8 mouse cellular contexts compared by ENCODE assay signal in the genomic region with DNA sequence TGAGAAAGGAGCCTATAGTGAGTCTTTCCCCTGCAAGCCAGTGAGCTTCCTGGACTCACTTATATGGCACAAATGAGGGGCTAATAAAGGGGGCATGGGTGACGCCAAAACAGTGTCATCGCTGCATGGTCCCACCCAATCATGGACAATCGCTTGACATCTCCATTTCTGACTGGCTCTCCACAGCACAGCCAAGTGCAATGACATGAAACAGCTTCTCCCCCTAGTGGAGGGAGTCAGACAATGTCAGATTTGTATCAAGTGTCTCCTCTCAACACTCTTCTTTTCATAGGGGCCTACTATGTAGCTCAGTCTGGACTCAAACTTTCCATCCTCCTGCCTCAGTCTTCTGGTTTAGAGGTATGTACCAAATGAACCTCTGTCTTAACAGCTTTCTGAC. TPM values are rescaled to one million over a fixed set of nuclear protein-coding genes. Genes with fewer than 3 reads are reported as not detected.
DNase-seq lines count a peak whose midpoint lies in the region; ATAC-seq and TF ChIP-seq lines count a peak whose summit lies in the region.

No protein-coding gene starts in this region.

- in situ Hi-C loops in Patski (cut with MboI; ENCODE audit: low pct_unique_long_range_greater_than_20kb) = loop anchor here (25.0 kb wide), 2 partner anchors 303 to 1978 kb away; no protein-coding TSS in a partner anchor

- no peaks in the 10 kb centered on the region for H3K4me1 ChIP-seq in neural tube, embryonic 11.5 days (ENCODE audit: control insufficient read depth, insufficient read depth, low read length)
- H3K4me1 ChIP-seq in liver, embryonic 13.5 days (replicated peaks) = no peaks in the 10 kb centered on the region

- CTCF ChIA-PET in Patski (lab: Charles Lee) = interaction anchor here (0.8 to 6.5 kb wide), 25 partner anchors 10 to 163 kb away, joined by 3 to 59 read pairs (median 5); partner anchors contain the start of gene Cep78

- H3K27ac ChIP-seq in neural tube, embryonic 11.5 days (ENCODE audit: low read depth, low read length) = no peak overlapping the region
- no peak overlapping the region for H3K27ac ChIP-seq in liver, embryonic 13.5 days

- no peaks in the 10 kb centered on the region for H3K9me3 ChIP-seq in neural tube, embryonic 11.5 days (ENCODE audit: control insufficient read depth, low read length)
- no peaks in the 10 kb centered on the region for H3K9me3 ChIP-seq in liver, embryonic 13.5 days (replicated peaks)

- intact Hi-C loops in gastrocnemius, postnatal 36 days (cut with DNase I) = loop anchor here (2.0 kb wide), 1 partner anchor 98 kb away; no protein-coding TSS in a partner anchor

- H3K36me3 ChIP-seq in neural tube, embryonic 11.5 days (ENCODE audit: control insufficient read depth, insufficient read depth, low read length) = peaks cover 6% of the 10 kb centered on the region
- peaks cover 34% of the 10 kb centered on the region for H3K36me3 ChIP-seq in liver, embryonic 13.5 days

- 60% methylated on average over 3 of the region's 3 CpGs for WGBS in neural tube, embryonic 11.5 days
- 50% methylated on average over 3 of the region's 3 CpGs for WGBS in liver, embryonic 13.5 days (ENCODE audit: insufficient replicate concordance)

- peak; percentile 44 for DNase-seq in neural tube, embryonic 11.5 days (ENCODE audit: low spot score)
- DNase-seq in neural tube, embryonic 10.5 days (ENCODE audit: extremely low spot score, low spot score) = no peak
- no peak for DNase-seq in Patski (ENCODE audit: low read depth, low spot score)
- DNase-seq in liver, embryonic 13.5 days = no peak
- peak; percentile 10 to 42 for DNase-seq in natural killer cell, adult 2 months (ENCODE audit: low spot score in 2 of 2)
- DNase-seq in gastrocnemius, postnatal 36 days = no peak

- TF ChIP-seq CTCF in Patski (IDR thresholded peaks at IDR 0.05) = peak; percentile 92

- no peak for ATAC-seq in neural tube, embryonic 11.5 days (ENCODE audit: insufficient read depth, low FRiP score, low TSS enrichment)
- peak; percentile 87 for ATAC-seq in Patski
- ATAC-seq in erythroid progenitor cell, adult 5-6 weeks (replicated peaks; ENCODE audit: low FRiP score, poor library complexity, severe bottlenecking) = 0 out of 2 replicates have a peak, but pooled peaks have one; percentile 52
- ATAC-seq in inflammation-experienced regulatory T-cells, adult 6 months = peak; percentile 54
- peak; percentile 54; the same call in 1 of the 2 replicates for ATAC-seq in liver, embryonic 13.5 days (ENCODE audit: low read depth)

- H3K4me3 ChIP-seq in neural tube, embryonic 11.5 days (ENCODE audit: low read depth, low read length) = no peak overlapping the region
- no peak overlapping the region for H3K4me3 ChIP-seq in liver, embryonic 13.5 days (replicated peaks)

- POLR2A ChIA-PET in Patski (lab: Charles Lee) = interaction anchor here (0.6 kb wide), 1 partner anchor 1444 kb away, joined by 3 read pairs; no protein-coding TSS in a partner anchor

- no peak overlapping the region for H3K9ac ChIP-seq in neural tube, embryonic 11.5 days (ENCODE audit: low read length)
- no peak overlapping the region for H3K9ac ChIP-seq in liver, embryonic 13.5 days

- no peak overlapping the region for H3K4me2 ChIP-seq in neural tube, embryonic 11.5 days (ENCODE audit: low read depth)
- H3K4me2 ChIP-seq in liver, embryonic 13.5 days = no peak overlapping the region

- no peaks in the 10 kb centered on the region for H3K27me3 ChIP-seq in neural tube, embryonic 11.5 days (ENCODE audit: control insufficient read depth, insufficient read depth, low read length)
- H3K27me3 ChIP-seq in Patski = no peaks in the 10 kb centered on the region
- H3K27me3 ChIP-seq in liver, embryonic 13.5 days = no peaks in the 10 kb centered on the region

RNA-seq across cellular contexts. Expression of gene Psat1, which starts 17.9 kb away (rescaled TPM):
- polyA plus RNA-seq in neural tube, embryonic 11.5 days (2014; fragmentation: Nextera tagmentation; extraction: Ambion mirVana) = 112 and 115 TPM in 2 replicates
- polyA plus RNA-seq in Patski (2021) = 125 TPM
- total RNA-seq in erythroid progenitor cell, adult 5-6 weeks (2015; ENCODE audit: low replicate concordance) = 13.0 and 14.4 TPM in 2 replicates
- total RNA-seq in erythroid progenitor cell, adult 5-6 weeks (2017; ENCODE audit: low replicate concordance) = 11.7 and 35.3 TPM in 2 replicates
- 10 to 100 TPM; 41.8 to 72.6 (median 54.3) TPM for polyA plus RNA-seq in inflammation-experienced regulatory T-cells, adult 6 months (2017; shearing (Covaris generic))
- polyA plus RNA-seq in liver, embryonic 13.5 days (2015; fragmentation: Nextera tagmentation; extraction: Ambion mirVana) = 165 and 186 TPM in 2 replicates
- 1 to 10 TPM; 2.9 to 3.0 TPM for total RNA-seq in gastrocnemius, postnatal 36 days (2021)

RNA-seq across cellular contexts. Expression of gene Cep78, which starts 19.7 kb away (rescaled TPM):
- polyA plus RNA-seq in neural tube, embryonic 11.5 days (2014; fragmentation: Nextera tagmentation; extraction: Ambion mirVana) = 50.9 and 54.8 TPM in 2 replicates
- polyA plus RNA-seq in Patski (2021) = 13.7 TPM
- total RNA-seq in erythroid progenitor cell, adult 5-6 weeks (2015; ENCODE audit: low replicate concordance) = 2.5 and 8.4 TPM in 2 replicates
- 4.1 and 8.9 TPM in 2 replicates for total RNA-seq in erythroid progenitor cell, adult 5-6 weeks (2017; ENCODE audit: low replicate concordance)
- polyA plus RNA-seq in inflammation-experienced regulatory T-cells, adult 6 months (2017; shearing (Covaris generic)) = 1 to 10 TPM; 2.6 to 3.7 (median 3.0) TPM
- polyA plus RNA-seq in liver, embryonic 13.5 days (2015; fragmentation: Nextera tagmentation; extraction: Ambion mirVana) = 12.8 and 13.3 TPM in 2 replicates
- total RNA-seq in gastrocnemius, postnatal 36 days (2021) = 1 to 10 TPM; 2.0 to 2.1 TPM

Comparison
In these comparisons a context has a peak if more than half of its experiments do, and no peak if none do; other contexts are left out.
1. DNase-seq: peak in neural tube, embryonic 11.5 days (single experiment) and natural killer cell, adult 2 months (2 of 2); none in neural tube, embryonic 10.5 days (single experiment), Patski (single experiment), liver, embryonic 13.5 days (single experiment) and gastrocnemius, postnatal 36 days (0 of 2).